Mouse (Mus musculus) adrenal gland, adult 2 months (tissue): ENCODE measurements around the gene Maea. TPM values are rescaled to one million over a fixed set of nuclear protein-coding genes. Genes with fewer than 3 reads are reported as not detected.
A peak's percentile ranks its signal among the peaks of the same experiment; 100 is the strongest.
"Not testable (repeated sequence)": the region's sequence is repeated elsewhere in the genome, so short reads cannot be mapped to it uniquely, and the experiment has no call there.

Experiments used
- DNase-seq: peaks from one replicate; pipeline ENCODE4 v3.0.0; 2021
- long read RNA-seq: library from polyadenylated mRNA; stranded (forward); transcript quantifications from one replicate; pipeline ENCODE4 v2.0.0, GENCODE M21; 2021
- polyA plus RNA-seq: library from polyadenylated mRNA; depleted of rRNA; stranded (reverse); fragments of >200 nt; gene quantifications from 2 replicates; pipeline ENCODE4 v1.2.3, GENCODE M21; 2012; rRNA removed
- total RNA-seq, 2 experiments: library from RNA; stranded (reverse); gene quantifications; 2 replicates each; pipeline ENCODE4 v1.2.3; 2021

Gene Maea
- total RNA-seq = 100 to 1,000 TPM; 115 to 128 TPM
- 99.0 and 107 TPM in 2 replicates for polyA plus RNA-seq
- long read RNA-seq, transcript Maea-201 (9 exons, 2,193 nt) = major isoform, 110 of 127 reads
- long read RNA-seq, partial matches to known transcripts = 7 of 127 reads
- long read RNA-seq, other reads (novel, unspliced or antisense) = 7 of 127 reads

DNA sequence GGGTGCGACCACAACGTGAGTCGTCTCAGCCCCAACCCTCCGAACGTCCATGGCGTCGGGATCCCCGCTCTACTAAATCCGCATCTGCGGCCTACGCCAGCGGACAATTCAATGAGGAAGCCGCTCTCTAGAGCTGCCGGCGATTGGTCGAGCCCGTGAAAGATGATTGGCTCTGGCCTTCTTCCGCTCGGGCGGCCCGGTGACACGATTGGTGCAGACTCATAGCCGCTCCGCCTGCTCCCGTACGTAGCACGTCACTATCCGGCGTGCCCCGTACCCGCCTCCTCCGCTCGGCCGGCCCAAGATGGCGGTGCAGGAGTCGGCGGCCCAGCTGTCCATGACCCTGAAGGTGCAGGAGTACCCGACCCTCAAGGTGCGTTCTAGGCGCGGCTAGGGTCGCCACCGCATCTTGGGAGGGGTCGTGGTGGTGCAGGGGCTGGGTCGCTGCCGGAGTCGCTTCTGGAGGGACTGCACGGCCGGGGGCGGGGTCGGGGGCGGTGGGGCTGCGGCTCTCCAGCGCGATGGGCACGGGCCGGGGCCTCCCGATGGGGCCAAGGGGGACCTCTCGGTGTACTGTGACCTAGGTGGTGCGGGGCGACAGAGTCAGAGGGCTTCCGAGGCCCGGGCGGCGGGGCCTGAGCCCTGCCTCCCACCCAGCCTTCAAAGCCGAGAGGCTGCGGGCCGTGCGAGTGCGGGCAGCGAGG lies at the start of gene Maea:
TSS of gene Maea (plus strand) at position 237 of the 704 bp plus-strand sequence.
- DNase-seq = peak; percentile 97

GRCm38 (mm10) chr5:33293796-33294430 lies 41.4 kb upstream of the Maea start:
- no peak for DNase-seq

DNA sequence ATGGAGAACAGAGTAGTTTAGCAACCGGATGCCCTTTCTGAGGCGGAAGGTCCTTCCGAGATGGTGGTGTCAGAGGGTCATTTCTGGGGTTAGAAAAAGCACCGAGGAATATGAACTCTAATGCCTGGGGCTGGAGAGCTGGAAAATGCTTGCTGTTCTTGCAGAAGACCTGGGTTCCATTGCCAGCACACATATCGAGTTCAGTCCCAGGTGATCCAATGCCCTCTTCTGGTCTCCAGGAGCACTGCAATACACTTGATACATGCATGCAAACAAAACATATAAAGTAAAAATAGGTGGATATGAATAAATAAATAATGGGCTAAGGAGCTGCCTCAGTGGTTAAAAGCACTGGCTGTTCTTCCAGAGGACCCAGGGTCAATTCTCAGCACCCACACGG lies 38.1 kb upstream of the Maea start:
- DNase-seq = no peak

DNA sequence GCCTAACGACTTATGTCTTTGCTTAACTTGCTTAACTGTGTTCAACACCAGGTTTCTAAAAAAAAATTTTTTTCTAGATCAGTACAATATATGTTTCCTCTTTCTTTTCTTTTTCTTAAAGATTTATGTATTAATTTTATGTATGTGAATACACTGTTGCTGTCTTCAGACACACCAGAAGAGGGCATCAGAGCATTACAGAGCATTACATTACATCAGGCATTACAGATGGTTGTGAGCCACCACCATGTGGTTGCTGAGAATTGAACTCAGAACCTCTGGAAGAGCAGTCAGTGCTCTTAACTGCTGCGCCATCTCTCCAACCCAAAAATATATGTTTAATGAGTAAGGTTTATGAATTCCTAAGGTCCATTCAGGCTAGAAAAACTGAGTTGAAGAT lies 33.5 kb upstream of the Maea start:
- DNase-seq = no peak

GRCm38 (mm10) chr5:33310704-33311462 lies 24.4 kb upstream of the Maea start:
- no peak for DNase-seq

- no peak for DNase-seq
Observed at GRCm38 (mm10) chr5:33312192-33312591, 23.1 kb upstream of the Maea start.

DNA sequence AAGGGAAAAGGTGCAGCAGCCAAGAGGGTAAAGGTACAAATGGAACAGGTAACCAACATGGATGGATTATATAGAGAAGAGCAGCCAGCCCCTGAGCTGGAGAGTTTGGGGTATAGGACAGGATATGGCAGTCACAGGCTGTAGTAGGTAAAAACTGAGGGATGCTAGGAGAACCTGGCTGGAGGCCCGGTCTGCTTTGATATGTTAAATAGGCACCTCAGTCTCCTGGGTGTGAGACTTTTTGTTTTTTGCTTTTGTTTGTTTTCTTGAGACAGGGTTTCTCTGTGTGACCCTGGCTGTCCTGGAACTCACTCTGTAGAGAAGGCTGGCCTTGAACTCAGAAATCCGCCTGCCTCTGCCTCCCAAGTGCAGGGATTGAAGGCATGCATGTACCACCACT lies 10.8 kb upstream of the Maea start:
- DNase-seq = no peak

GRCm38 (mm10) chr5:33334381-33335272 lies 682 bp upstream of the Maea start:
- DNase-seq = no peak

DNA sequence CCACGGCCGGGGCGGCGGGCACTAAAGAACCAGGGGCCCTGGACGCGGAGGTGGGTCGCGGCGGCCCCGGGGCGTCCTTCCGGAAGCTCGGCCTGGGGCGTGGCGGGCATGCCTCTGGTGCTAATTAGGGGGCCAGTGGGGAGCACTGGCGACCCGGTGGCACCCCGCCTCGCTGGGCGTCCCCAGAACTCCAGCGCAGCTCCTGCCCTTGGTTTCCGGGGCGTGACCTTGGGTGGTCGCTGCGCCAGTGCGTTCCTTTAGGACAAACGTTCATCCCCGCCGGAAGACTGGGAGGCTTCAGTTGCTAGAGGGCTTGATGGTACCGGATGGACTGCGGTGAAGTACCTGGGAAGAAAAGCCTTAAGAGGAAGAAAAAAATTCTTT lies 660 bp downstream of the Maea start:
- no peak for DNase-seq

- DNase-seq = no peak
Observed at GRCm38 (mm10) chr5:33337206-33337605, 1.9 kb downstream of the Maea start.

DNA sequence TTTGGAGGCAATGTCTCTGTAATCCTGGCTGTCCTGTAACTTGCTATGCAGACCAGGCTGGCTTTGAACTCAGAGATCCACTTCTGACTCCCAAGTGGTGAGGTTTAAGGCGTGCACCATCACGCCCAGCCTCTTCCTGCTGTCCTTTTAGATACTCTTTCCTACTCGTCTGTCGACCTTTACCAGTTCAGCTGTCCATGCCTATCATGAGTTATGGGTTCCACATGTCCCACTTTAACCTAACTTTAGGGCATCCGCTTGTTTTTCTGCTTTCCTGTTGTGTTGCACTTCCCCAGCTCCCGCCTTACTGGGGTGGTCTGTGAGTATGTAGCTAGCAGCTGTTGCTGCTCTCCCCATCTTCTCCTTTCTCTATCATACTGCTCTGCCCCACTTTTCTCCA lies 5.9 kb downstream of the Maea start:
- no peak for DNase-seq

DNA sequence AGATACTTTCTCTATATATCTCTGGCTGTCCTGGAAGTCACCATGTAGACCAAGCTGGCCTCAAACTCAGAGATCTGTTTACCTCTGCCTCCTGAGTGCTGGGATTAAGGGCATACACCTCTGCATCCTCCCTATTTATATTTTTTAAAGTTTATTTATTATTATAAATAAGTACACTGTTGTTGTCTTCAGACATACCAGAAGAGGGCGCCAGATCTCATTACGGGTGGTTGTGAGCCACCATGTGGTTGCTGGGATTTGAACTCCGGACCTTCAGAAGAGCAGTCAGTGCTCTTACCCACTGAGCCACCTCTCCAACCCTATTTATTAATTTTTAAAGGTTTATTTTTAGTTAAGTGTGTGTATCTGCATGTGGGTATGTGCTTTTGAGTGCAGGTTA lies 6.9 kb downstream of the Maea start:
- not testable (repeated sequence) for DNase-seq

- no peak for DNase-seq
Observed at GRCm38 (mm10) chr5:33342821-33343220, 7.5 kb downstream of the Maea start.

DNA sequence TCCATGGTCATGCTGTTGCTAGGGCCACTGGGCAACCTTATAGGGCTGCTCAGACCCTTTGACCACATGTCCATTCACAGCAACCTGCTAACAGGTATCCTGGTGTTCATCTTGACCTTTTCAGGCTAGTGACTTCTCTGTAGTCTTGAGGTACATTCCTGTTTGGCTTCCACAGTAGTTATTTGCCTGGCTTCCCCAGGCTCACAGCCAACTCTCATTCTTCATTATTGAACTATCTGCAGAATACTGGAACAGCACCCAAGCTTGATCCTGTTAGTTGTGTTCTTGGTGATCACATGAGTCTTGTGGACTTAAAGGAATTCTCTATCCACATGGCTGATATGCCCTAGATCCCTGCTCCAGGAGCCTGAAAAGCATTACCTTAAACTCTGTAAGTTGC lies 8.3 kb downstream of the Maea start:
- DNase-seq = no peak

GRCm38 (mm10) chr5:33344070-33344469 lies 8.8 kb downstream of the Maea start:
- no peak for DNase-seq

DNA sequence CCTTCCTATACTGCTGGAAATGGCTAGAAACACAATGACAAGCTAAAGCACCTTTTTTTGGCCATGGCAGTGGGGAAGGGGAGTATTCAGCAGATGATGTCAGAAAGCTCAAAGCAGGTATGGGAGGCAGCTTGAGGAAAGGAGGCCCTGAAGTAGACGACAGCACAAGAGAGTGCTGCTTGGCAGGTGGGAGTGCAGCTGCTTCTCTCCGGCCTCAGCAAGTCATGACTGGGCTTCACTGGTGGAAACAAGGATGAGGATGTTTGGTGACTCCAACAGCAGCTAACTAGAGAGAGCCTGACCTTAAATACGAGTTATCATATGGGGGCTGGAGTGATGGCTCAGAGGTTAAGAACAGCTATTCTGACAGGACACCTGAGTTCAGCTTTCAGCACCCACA lies 12.3 kb downstream of the Maea start:
- DNase-seq = no peak

GRCm38 (mm10) chr5:33349205-33349604 lies 13.9 kb downstream of the Maea start:
- no peak for DNase-seq

DNA sequence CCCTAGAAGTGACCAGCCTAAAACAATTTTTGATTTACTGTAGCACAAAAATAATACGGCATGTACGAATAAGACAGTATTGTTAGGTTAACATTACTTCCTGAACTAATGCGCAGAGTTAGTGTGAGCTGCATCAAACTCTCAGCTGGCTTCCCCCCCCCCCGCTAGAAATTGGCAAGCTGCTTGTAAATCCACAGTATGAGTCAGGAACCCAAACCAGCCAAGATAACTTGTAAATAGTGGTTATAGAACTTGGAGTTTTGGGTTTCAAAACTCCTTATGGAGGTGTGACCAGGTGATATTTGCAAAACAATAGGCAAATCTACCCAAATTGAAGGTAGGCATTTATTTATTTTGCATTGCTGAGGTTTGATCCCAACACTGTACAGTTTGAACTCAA lies 14.4 kb downstream of the Maea start:
- no peak for DNase-seq

DNA sequence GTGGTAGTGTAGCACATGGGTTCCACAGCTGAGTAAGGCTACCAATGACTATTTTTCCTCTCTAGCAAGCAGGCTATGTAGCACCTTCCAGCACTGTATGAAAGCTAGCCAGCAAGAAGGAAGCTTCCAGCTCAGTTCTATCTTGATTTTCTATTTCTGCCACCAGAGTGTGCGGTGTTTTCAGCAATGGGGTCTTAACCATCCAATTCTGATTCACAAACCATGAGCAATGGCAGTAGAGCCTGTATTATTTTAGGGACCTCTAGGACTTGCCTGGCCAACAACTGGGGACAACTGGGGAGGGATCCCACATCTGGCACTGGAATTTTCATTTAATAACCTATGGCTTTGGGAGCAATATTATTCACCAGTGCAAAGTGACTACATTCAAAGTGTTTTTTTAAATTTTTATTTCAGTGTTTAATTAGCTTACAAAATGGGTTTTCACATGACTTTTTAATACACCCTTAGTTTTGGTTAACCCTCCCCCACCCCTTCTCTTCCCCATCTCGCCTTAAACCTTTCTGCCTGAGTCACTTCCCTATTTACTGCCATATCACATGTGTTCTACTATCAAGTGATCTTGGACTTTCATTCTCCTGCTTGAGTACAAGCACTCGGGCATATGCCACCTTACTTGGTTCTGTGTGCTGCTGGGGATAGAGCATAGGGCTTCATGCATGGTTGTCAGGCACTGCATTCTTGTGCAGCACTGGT lies 16.4 kb downstream of the Maea start:
- no peak for DNase-seq

- no peak for DNase-seq
Observed at GRCm38 (mm10) chr5:33352273-33352645, 16.9 kb downstream of the Maea start.

GRCm38 (mm10) chr5:33353011-33353410 lies 17.7 kb downstream of the Maea start:
- no peak for DNase-seq
